Mouse (Mus musculus) erythroblast, adult 5-6 weeks (primary cell): ENCODE results near the gene C5ar1. TPM values are rescaled to one million over a fixed set of nuclear protein-coding genes. Genes with fewer than 3 reads are reported as not detected.
"Not testable (repeated sequence)": the region's sequence is repeated elsewhere in the genome, so short reads cannot be mapped to it uniquely, and the experiment has no call there.

Source experiments
- ATAC-seq: replicated peaks from 2 replicates; pipeline ENCODE4 v1.8.0; 2016; ENCODE audit warnings: moderate number of reproducible peaks, mild to moderate bottlenecking, moderate TSS enrichment, inconsistent platforms; ENCODE audit not compliant: poor library complexity, low FRiP score, severe bottlenecking
- total RNA-seq, 2 experiments: library from RNA; stranded (forward) in 1 of 2; stranded (reverse) in 1 of 2; fragments of 150-400 nt in 1 of 2; fragments of 200-764, 138-1000 nt in 1 of 2; gene quantifications; 2 replicates each; pipeline versions ENCODE4 v1.2.3 to v1.2.4; 2015 to 2017; ENCODE audit warnings: low replicate concordance in 2 of 2

The C5ar1 gene
- total RNA-seq, 2 experiments from 2014 or later = 7.1 to 7.7 TPM

DNA sequence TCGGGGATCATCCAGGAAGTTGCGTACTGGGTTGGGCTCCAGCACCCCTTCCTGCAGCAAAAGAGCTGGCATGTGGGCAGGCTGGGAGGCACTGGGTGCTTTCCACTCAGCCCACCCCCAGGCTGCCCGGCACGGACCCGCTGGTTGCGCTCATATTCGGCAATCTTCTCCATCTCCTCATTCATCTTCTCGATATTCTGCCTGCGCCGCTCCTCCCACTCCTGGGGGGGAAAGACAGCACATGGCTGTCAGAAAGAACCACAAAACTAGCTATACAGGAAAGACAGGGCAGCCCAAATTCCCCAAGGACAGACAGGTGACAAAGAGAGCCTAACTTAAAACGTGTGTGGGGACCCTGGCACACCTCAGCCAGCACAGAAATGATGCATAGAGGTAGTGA is 21.4 kb upstream of the C5ar1 start:
- no peak for ATAC-seq

DNA sequence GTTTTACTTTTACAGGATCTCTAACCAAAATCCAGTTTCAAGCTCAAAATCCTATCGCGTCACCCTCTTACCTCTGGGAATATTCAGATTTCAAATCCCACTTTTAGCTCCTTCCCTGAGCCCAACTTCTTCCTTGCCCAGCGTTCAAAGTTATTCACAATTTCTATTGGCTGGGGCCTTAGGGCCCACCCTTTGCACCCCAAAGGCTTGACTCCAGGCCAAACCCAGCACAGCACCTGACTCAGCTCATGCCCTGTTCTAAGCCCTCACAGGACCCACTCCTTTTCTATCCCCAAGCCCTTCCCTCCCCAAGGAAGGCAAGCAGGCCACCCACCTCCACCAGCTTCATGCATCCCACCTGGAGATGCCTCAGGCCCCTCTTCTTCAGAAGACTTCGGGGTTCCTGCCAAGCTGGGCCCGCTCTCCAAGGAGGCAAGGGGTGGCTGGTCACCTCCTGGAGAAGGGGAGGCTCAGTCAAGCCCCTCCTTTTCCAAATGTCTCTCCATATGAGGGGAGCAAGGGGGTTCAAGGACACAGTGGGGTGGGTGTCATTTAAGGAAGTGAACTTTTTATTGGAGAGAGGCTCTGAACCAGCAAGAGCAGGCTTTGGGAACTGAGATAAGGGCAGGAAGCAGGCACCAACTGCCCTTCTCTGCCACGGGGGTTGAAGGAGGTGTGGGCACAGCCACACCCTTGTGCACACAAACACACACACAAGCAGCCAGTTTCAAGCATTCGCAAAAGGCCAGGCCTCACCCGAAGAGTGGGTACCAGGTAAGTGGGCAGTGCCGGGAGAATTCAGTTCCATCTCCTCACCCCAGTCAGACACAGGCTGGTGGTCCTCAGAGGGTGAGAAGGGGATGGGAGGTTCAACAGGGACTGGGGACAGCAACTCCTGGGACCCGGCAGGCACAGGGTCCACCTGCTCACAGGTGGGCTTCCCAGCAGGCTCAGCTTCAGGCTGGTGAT is 15.9 kb upstream of the C5ar1 start:
- peak; percentile 48 for ATAC-seq

GRCm38 (mm10) chr7:16273766-16274140 is 14.4 kb upstream of the C5ar1 start:
- peak; percentile 73 for ATAC-seq

DNA sequence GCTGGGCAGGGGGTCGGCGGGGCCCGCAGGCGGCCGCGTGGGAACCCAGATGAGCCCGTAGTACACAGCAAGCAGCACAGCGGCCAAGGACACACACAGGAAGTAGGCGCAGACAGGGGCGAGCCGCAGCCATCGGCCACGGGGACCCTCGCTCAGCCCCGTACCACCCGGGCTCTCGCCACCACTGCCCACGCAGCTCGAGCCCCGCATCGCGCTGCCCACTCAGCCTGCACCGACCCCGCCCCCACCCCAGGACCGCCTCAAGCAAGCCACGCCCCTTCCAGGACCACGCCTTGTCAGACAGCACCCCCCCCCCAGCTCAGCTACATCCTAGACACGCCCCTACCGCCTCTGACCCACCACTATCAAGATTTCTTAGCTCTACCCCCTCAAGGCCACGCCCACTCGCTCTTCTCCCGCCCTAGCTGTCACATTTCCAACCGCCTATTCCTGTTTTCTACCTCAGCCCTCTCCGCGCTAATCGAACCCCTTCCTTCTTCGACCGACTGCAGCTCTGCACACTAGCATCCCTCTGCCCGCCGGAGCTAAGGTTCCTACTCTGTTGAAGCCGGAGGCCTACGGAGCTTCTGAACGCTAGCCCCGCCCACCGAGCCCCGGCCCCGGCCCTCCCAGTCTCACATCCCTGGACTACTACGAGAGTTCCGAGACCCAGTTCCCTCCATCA is 13.9 kb upstream of the C5ar1 start, which contains the start of gene Inafm1:
TSS of gene Inafm1 (minus strand) at position 537 of the 685 bp plus-strand sequence.
- peak; percentile 59 for ATAC-seq

DNA sequence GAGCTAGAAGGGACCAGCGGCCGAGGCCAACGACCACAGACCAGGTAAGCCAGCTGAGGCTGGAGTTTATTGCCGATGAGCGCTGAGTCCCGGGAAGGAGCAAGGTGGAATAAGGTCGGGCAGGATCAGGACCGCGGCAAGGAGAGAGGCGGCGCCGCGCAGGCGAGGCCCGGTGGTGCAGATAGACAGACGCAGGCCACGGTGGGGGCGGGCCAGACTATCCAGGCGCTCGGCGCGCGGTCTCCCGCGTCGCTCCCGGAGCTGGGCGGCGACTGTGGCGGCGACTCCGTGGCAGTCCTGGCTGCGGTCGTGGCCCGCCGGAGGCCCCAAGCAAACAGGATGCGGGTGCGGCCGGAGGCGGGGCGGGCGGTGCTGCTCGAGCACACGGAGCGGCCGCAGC is 13.3 kb upstream of the C5ar1 start:
- ATAC-seq = peak; percentile 67

DNA sequence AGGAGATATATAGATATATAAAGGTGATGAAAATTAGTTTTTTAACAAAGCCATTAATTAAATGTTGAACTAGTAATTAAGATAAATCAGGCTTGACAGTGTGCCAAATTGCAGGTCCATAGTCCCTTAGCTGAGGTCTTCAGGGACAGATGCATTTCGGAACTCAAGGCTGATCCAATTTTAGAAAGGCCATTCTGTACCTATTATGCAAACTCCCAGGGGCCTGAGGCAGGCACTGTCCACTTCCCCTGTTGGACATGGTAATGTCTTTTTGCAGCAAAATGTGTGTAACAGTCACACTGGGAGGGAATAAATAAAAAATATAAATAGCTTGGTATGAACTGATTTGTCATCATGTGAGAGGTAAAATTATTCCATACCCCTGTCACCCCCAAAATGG is 11.8 kb upstream of the C5ar1 start:
- no peak for ATAC-seq

- not testable (repeated sequence) for ATAC-seq
Observed at GRCm38 (mm10) chr7:16266593-16266992, 7.3 kb upstream of the C5ar1 start.

GRCm38 (mm10) chr7:16265856-16266255 is 6.5 kb upstream of the C5ar1 start:
- no peak for ATAC-seq

DNA sequence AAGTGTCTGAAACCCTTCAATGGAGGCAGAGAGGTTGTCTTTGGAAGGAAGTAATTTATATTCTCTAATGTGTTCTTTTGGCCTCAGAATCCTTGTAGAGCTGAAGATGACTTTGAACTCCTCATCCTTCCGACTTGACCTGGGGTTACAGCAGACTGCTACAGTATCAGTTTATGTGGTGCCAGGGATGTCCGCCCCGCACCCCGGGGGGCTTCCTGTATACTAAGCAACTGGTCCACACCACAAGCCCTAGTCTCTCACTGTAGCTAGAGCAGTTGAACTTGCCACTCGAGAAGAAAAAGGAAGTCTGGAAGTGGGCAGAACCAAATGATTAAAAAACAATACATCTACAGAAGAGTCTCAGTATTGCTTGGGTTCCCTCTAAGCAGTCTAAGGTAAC is 4.5 kb upstream of the C5ar1 start:
- no peak for ATAC-seq

DNA sequence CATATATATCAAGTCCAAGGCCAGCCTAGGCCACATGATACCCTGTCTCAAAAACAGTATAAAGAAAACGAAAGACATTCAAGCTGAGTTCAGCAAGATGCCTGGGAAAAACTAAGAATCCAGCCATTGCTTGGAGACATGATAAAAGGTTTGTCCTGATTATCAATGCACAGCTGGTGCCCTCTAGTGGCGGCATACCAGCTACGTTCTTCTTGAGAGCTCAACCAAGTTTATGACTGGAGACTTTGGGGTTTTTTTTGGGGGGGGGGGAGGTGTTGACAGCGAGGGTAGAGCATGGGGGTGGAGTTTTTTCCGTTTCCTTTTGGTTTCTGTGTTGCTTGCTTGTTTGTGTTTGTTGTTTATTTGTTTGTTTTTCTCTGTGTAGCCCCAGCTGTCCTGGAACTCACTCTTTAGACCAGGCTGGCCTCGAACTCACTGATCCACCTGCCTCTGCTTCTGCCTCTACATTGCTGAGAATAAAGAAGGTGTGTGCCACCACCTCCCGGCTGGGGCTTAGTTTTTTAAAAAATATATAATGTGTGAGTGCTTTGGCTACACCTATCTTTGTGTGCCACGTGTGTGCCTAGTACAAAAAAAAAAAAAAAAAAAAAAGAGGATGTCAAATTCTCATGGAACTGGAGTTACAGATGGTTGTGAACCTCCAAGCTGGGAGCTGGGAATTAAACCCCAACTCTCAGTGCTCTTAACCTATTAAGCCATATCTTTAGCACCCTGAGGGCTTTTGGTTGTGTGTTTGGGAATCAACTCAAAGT is 3.9 kb upstream of the C5ar1 start:
- ATAC-seq = peak; percentile 82

- no peak for ATAC-seq
Observed at GRCm38 (mm10) chr7:16261097-16261496, 1.8 kb upstream of the C5ar1 start.

- ATAC-seq = no peak
Observed at GRCm38 (mm10) chr7:16257830-16258229, 1.5 kb downstream of the C5ar1 start.

DNA sequence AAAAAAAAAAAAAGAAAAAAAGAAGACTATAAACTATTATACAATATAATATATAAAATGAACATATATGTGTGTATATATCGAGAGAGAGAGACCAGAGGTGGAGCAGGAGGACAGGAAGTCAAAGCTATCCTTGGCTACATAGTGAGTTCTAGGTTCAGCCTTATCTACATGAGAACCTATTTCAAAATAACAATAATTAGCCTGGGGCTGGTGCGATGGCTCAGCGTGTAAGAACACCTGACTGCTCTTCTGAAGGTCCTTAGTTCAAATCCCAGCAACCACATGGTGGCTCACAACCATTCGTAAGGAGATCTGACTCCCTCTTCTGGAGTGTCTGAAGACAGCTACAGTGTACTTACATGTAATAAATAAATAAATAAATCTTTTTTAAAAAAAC is 3.4 kb downstream of the C5ar1 start:
- not testable (repeated sequence) for ATAC-seq

- no peak for ATAC-seq
Observed at GRCm38 (mm10) chr7:16254195-16254594, 5.1 kb downstream of the C5ar1 start.

GRCm38 (mm10) chr7:16250687-16251086 is 8.7 kb downstream of the C5ar1 start:
- ATAC-seq = no peak

GRCm38 (mm10) chr7:16245958-16246357 is 13.4 kb downstream of the C5ar1 start:
- ATAC-seq = no peak

- no peak for ATAC-seq
Observed at GRCm38 (mm10) chr7:16244067-16244466, 15.3 kb downstream of the C5ar1 start, which contains the start of gene C5ar2. Gene C5ar2, minus strand, starts transcription at chr7:16244154.

- no peak for ATAC-seq
Observed at GRCm38 (mm10) chr7:16242198-16242597, 17.1 kb downstream of the C5ar1 start.

DNA sequence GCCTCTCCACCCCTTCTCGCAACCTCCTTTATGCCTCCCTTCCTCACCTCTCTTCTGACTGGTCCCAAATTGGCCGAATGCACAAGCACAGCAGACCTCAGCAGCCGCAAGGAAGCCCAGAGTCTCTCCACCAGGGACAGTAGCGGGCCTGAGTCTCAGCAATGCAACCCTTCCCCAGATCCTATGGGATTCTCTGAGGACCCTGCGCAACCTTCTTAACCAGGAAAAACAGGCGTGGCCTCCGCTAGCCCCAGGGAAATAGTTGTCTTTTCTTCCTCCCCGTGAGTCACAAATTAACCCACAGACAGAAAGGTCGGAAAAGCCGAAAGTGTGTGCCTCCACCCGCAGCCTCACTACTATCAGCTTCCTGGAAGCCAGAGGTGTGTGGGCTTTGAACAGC is 17.6 kb downstream of the C5ar1 start:
- no peak for ATAC-seq

DNA sequence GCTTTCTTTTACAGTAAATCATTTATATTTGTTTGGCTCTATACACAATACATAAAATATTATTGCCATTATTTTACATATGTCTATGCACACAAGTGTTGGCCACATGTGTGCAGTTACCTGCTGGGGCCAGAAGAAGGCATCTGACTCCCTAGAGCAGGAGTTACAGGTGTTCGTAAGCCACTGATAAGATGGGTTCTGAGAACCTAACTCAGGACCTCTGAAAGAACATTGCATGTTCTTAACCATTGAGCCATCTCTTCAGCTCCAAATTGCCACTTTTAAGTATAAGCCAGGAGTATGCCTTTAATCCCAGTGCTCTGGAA is 18.4 kb downstream of the C5ar1 start:
- ATAC-seq = no peak
